Comparison of ENCODE assay signal across 7 mouse cellular contexts in the genomic region with DNA sequence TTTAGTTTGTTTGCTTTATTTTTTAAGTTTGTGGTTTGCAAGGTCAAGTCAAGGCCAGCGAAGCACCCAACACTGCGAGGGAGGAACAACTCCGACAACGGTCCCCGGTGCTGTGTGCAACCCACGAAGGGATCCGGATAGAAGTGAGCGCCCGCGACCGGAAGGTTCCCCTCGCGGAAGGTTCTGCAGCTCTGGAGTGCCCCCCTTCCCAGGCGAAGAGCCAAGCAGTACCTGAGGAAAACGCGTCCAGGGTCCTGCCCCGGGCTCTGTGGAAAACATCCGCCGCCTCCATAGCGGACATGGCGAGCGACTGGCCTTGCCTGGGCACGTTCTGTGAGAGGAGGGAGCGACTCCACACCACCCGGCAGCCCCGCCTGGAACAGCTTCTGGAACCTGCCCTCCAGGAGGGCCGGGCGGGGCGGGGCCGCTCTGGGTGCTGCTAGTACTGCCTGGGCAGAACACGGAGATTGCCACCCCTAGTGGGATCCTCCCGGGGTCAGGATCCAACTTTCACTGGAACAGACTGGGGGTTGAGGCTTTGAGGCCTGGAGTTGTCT. TPM values are rescaled to one million over a fixed set of nuclear protein-coding genes. Genes with fewer than 3 reads are reported as not detected.
DNase-seq lines count a peak whose midpoint lies in the region; ATAC-seq lines count a peak whose summit lies in the region.

Cpped1 (minus strand) TSS at position 411 of the 557 bp plus-strand sequence.

- H3K4me1 ChIP-seq in embryonic facial prominence, embryonic 10.5 days: peaks cover 9% of the 10 kb centered on the region
- peaks cover 12% of the 10 kb centered on the region for H3K4me1 ChIP-seq in limb, embryonic 10.5 days
- H3K4me1 ChIP-seq in midbrain, embryonic 13.5 days (replicated peaks): peaks cover 14% of the 10 kb centered on the region

- no peaks in the 10 kb centered on the region for H3K9me3 ChIP-seq in embryonic facial prominence, embryonic 10.5 days
- H3K9me3 ChIP-seq in limb, embryonic 10.5 days (replicated peaks): no peaks in the 10 kb centered on the region
- no peaks in the 10 kb centered on the region for H3K9me3 ChIP-seq in midbrain, embryonic 13.5 days

- peak within 1 kb of the TSS; percentile 66 for H3K4me2 ChIP-seq in midbrain, embryonic 13.5 days (replicated peaks)

- peak; percentile 94 for DNase-seq in adrenal gland, postnatal 10 days
- peak; percentile 92 for DNase-seq in embryonic facial prominence, embryonic 10.5 days (ENCODE audit: low spot score)
- peak; percentile 50 for DNase-seq in gonadal fat pad, adult 2 months (ENCODE audit: low read depth)
- peak; percentile 95 for DNase-seq in kidney, adult 11 months
- DNase-seq in limb, embryonic 10.5 days (ENCODE audit: low spot score): peak; percentile 90
- DNase-seq in spleen, adult 12 weeks (ENCODE audit: low spot score): peak; percentile 80

- WGBS in embryonic facial prominence, embryonic 10.5 days: under 1% methylated on average over 32 of the region's 32 CpGs
- WGBS in limb, embryonic 10.5 days: 0% methylated on average over 32 of the region's 32 CpGs
- 0% methylated on average over 32 of the region's 32 CpGs for WGBS in midbrain, embryonic 13.5 days

- H3K9ac ChIP-seq in midbrain, embryonic 13.5 days (replicated peaks): peak within 1 kb of the TSS; percentile 69

- peak within 1 kb of the TSS; percentile 90 for H3K27ac ChIP-seq in embryonic facial prominence, embryonic 10.5 days (replicated peaks)
- H3K27ac ChIP-seq in limb, embryonic 10.5 days: peak within 1 kb of the TSS; percentile 91
- H3K27ac ChIP-seq in midbrain, embryonic 13.5 days: peak within 1 kb of the TSS; percentile 74

- ATAC-seq in midbrain, embryonic 13.5 days: peak; percentile 97

- H3K27me3 ChIP-seq in embryonic facial prominence, embryonic 10.5 days (replicated peaks; ENCODE audit: low read depth, poor library complexity, severe bottlenecking): 0 out of 2 replicates have a peak, but pooled peaks cover 4% of the 10 kb centered on the region
- H3K27me3 ChIP-seq in limb, embryonic 10.5 days (ENCODE audit: low read depth, poor library complexity, severe bottlenecking): no peaks in the 10 kb centered on the region
- H3K27me3 ChIP-seq in midbrain, embryonic 13.5 days: 0 out of 2 replicates have a peak, but pooled peaks cover 3% of the 10 kb centered on the region

- no peaks in the 10 kb centered on the region for H3K36me3 ChIP-seq in embryonic facial prominence, embryonic 10.5 days (replicated peaks)
- no peaks in the 10 kb centered on the region for H3K36me3 ChIP-seq in limb, embryonic 10.5 days
- no peaks in the 10 kb centered on the region for H3K36me3 ChIP-seq in midbrain, embryonic 13.5 days

- H3K4me3 ChIP-seq in embryonic facial prominence, embryonic 10.5 days: peak within 1 kb of the TSS; percentile 73
- peak within 1 kb of the TSS; percentile 69 for H3K4me3 ChIP-seq in limb, embryonic 10.5 days
- H3K4me3 ChIP-seq in midbrain, embryonic 13.5 days (replicated peaks): peak within 1 kb of the TSS; percentile 56

RNA-seq across cellular contexts. Expression of gene Cpped1, which starts in this region (rescaled TPM):
- 10 to 100 TPM; 44.8 to 57.1 TPM for total RNA-seq in adrenal gland, postnatal 10 days (2021)
- 15.0 and 15.5 TPM in 2 replicates for polyA plus RNA-seq in embryonic facial prominence, embryonic 10.5 days (2016; fragmentation: Nextera tagmentation; extraction: Ambion mirVana)
- 20.0 and 20.4 TPM in 2 replicates for polyA plus RNA-seq in gonadal fat pad, adult 2 months (2012; rRNA removed)
- 12.2 and 13.9 TPM in 2 replicates for polyA plus RNA-seq in limb, embryonic 10.5 days (2016; fragmentation: Nextera tagmentation; extraction: Ambion mirVana)
- polyA plus RNA-seq in midbrain, embryonic 13.5 days (2015; fragmentation: Nextera tagmentation; extraction: Ambion mirVana): 15.1 and 17.6 TPM in 2 replicates

Comparison
In these comparisons a context has a peak if more than half of its experiments do, and no peak if none do; other contexts are left out.
1. Peak in every context shown above with its lines: DNase-seq, ATAC-seq, H3K4me3 ChIP-seq and H3K27ac ChIP-seq.